Mouse (Mus musculus): ENCODE results near the gene Pin1. TPM values are rescaled to one million over a fixed set of nuclear protein-coding genes. Genes with fewer than 3 reads are reported as not detected.

The Pin1 gene
- polyA plus RNA-seq, 1 experiment from 2014 or later = 66.4 TPM

GRCm38 (mm10) chr9:20697466-20697865, 45.6 kb downstream of the Pin1 start:
- H3K4me3 ChIP-seq (ENCODE audit: low read depth, low read length) = no peak overlapping the region
- H3K9me3 ChIP-seq (ENCODE audit: control insufficient read depth, low read length) = no peaks in the 10 kb centered on the region
- no peak overlapping the region for H3K4me2 ChIP-seq (ENCODE audit: low read depth, severe bottlenecking)
- no peak overlapping the region for H3K9ac ChIP-seq (ENCODE audit: low read length)
- DNase-seq (ENCODE audit: low spot score) = no peak
- H3K27me3 ChIP-seq (ENCODE audit: control insufficient read depth, insufficient read depth, low read length) = peaks cover 5% of the 10 kb centered on the region; the same call in 1 of the 2 replicates
- H3K27ac ChIP-seq (replicated peaks; ENCODE audit: low read depth, low read length) = no peak overlapping the region
- no peaks in the 10 kb centered on the region for H3K36me3 ChIP-seq (ENCODE audit: control insufficient read depth, insufficient read depth, low read length)
- 46% methylated on average over 8 of the region's 8 CpGs for WGBS
- no peaks in the 10 kb centered on the region for H3K4me1 ChIP-seq (ENCODE audit: control insufficient read depth, insufficient read depth, low read length)
- ATAC-seq (ENCODE audit: insufficient number of reproducible peaks, low FRiP score, low TSS enrichment, low read depth) = no peak

- no peaks in the 10 kb centered on the region for H3K9me3 ChIP-seq (ENCODE audit: control insufficient read depth, low read length)
- no peak overlapping the region for H3K4me3 ChIP-seq (ENCODE audit: low read depth, low read length)
- no peak for DNase-seq (ENCODE audit: low spot score)
- H3K4me2 ChIP-seq (ENCODE audit: low read depth, severe bottlenecking) = no peak overlapping the region
- no peak overlapping the region for H3K27ac ChIP-seq (replicated peaks; ENCODE audit: low read depth, low read length)
- no peaks in the 10 kb centered on the region for H3K27me3 ChIP-seq (ENCODE audit: control insufficient read depth, insufficient read depth, low read length)
- no peak for ATAC-seq (ENCODE audit: insufficient number of reproducible peaks, low FRiP score, low TSS enrichment, low read depth)
- no peaks in the 10 kb centered on the region for H3K36me3 ChIP-seq (ENCODE audit: control insufficient read depth, insufficient read depth, low read length)
- WGBS = 81% methylated on average over 8 of the region's 8 CpGs
- H3K4me1 ChIP-seq (ENCODE audit: control insufficient read depth, insufficient read depth, low read length) = no peaks in the 10 kb centered on the region
- H3K9ac ChIP-seq (ENCODE audit: low read length) = no peak overlapping the region
These were observed 52.0 kb downstream of the Pin1 start for GRCm38 (mm10) chr9:20703832-20704380.

- DNase-seq (ENCODE audit: low spot score) (no peak), ATAC-seq (ENCODE audit: insufficient number of reproducible peaks, low FRiP score, low TSS enrichment, low read depth) (no peak)
- H3K9ac ChIP-seq (ENCODE audit: low read length) = no peak overlapping the region
- no peak overlapping the region for H3K4me2 ChIP-seq (ENCODE audit: low read depth, severe bottlenecking)
- H3K36me3 ChIP-seq (ENCODE audit: control insufficient read depth, insufficient read depth, low read length) = no peaks in the 10 kb centered on the region
- no peaks in the 10 kb centered on the region for H3K27me3 ChIP-seq (ENCODE audit: control insufficient read depth, insufficient read depth, low read length)
- H3K4me3 ChIP-seq (ENCODE audit: low read depth, low read length) = no peak overlapping the region
- no peak overlapping the region for H3K27ac ChIP-seq (replicated peaks; ENCODE audit: low read depth, low read length)
- H3K9me3 ChIP-seq (ENCODE audit: control insufficient read depth, low read length) = no peaks in the 10 kb centered on the region
- no peaks in the 10 kb centered on the region for H3K4me1 ChIP-seq (ENCODE audit: control insufficient read depth, insufficient read depth, low read length)
These were observed 53.5 kb downstream of the Pin1 start for GRCm38 (mm10) chr9:20705420-20705819.

- no peaks in the 10 kb centered on the region for H3K4me1 ChIP-seq (ENCODE audit: control insufficient read depth, insufficient read depth, low read length)
- no peak overlapping the region for H3K4me3 ChIP-seq (ENCODE audit: low read depth, low read length)
- no peaks in the 10 kb centered on the region for H3K27me3 ChIP-seq (ENCODE audit: control insufficient read depth, insufficient read depth, low read length)
- H3K36me3 ChIP-seq (ENCODE audit: control insufficient read depth, insufficient read depth, low read length) = no peaks in the 10 kb centered on the region
- H3K9me3 ChIP-seq (ENCODE audit: control insufficient read depth, low read length) = no peaks in the 10 kb centered on the region
- 20% methylated on average over 4 of the region's 4 CpGs for WGBS
- ATAC-seq (ENCODE audit: insufficient number of reproducible peaks, low FRiP score, low TSS enrichment, low read depth) (no peak), DNase-seq (ENCODE audit: low spot score) (no peak)
- H3K4me2 ChIP-seq (ENCODE audit: low read depth, severe bottlenecking) = no peak overlapping the region
- no peak overlapping the region for H3K9ac ChIP-seq (ENCODE audit: low read length)
- H3K27ac ChIP-seq (replicated peaks; ENCODE audit: low read depth, low read length) = no peak overlapping the region
These were observed 54.1 kb downstream of the Pin1 start for GRCm38 (mm10) chr9:20705981-20706380.

- Histone ChIP-seq H3K9ac (ENCODE audit: low read length) (no peak overlapping the region), H3K4me3 (ENCODE audit: low read depth, low read length) (no peak overlapping the region), H3K27ac (replicated peaks; ENCODE audit: low read depth, low read length) (no peak overlapping the region), H3K4me2 (ENCODE audit: low read depth, severe bottlenecking) (no peak overlapping the region), H3K27me3 (ENCODE audit: control insufficient read depth, insufficient read depth, low read length) (no peaks in the 10 kb centered on the region), H3K9me3 (ENCODE audit: control insufficient read depth, low read length) (no peaks in the 10 kb centered on the region), H3K4me1 (ENCODE audit: control insufficient read depth, insufficient read depth, low read length) (no peaks in the 10 kb centered on the region), H3K36me3 (ENCODE audit: control insufficient read depth, insufficient read depth, low read length) (no peaks in the 10 kb centered on the region)
- no peak for ATAC-seq (ENCODE audit: insufficient number of reproducible peaks, low FRiP score, low TSS enrichment, low read depth)
- no peak for DNase-seq (ENCODE audit: low spot score)
- 82% methylated on average over 3 of the region's 3 CpGs for WGBS
These were observed 58.6 kb downstream of the Pin1 start for GRCm38 (mm10) chr9:20710471-20710870.

GRCm38 (mm10) chr9:20712934-20713477, 61.1 kb downstream of the Pin1 start:
- H3K9me3 ChIP-seq (ENCODE audit: control insufficient read depth, low read length) = no peaks in the 10 kb centered on the region
- no peaks in the 10 kb centered on the region for H3K4me1 ChIP-seq (ENCODE audit: control insufficient read depth, insufficient read depth, low read length)
- WGBS = 71% methylated on average over 5 of the region's 5 CpGs
- no peaks in the 10 kb centered on the region for H3K27me3 ChIP-seq (ENCODE audit: control insufficient read depth, insufficient read depth, low read length)
- no peak overlapping the region for H3K4me3 ChIP-seq (ENCODE audit: low read depth, low read length)
- no peak for DNase-seq (ENCODE audit: low spot score)
- H3K36me3 ChIP-seq (ENCODE audit: control insufficient read depth, insufficient read depth, low read length) = no peaks in the 10 kb centered on the region
- ATAC-seq (ENCODE audit: insufficient number of reproducible peaks, low FRiP score, low TSS enrichment, low read depth) = no peak
- H3K27ac ChIP-seq (replicated peaks; ENCODE audit: low read depth, low read length) = no peak overlapping the region
- H3K4me2 ChIP-seq (ENCODE audit: low read depth, severe bottlenecking) = no peak overlapping the region; the same call in 1 of the 2 replicates
- no peak overlapping the region for H3K9ac ChIP-seq (ENCODE audit: low read length)

- no peak overlapping the region; the same call in 1 of the 2 replicates for H3K4me2 ChIP-seq (ENCODE audit: low read depth, severe bottlenecking)
- H3K4me1 ChIP-seq (ENCODE audit: control insufficient read depth, insufficient read depth, low read length) = no peaks in the 10 kb centered on the region
- H3K27ac ChIP-seq (replicated peaks; ENCODE audit: low read depth, low read length) = no peak overlapping the region
- no peaks in the 10 kb centered on the region for H3K9me3 ChIP-seq (ENCODE audit: control insufficient read depth, low read length)
- WGBS = 36% methylated on average over 11 of the region's 11 CpGs
- ATAC-seq (ENCODE audit: insufficient number of reproducible peaks, low FRiP score, low TSS enrichment, low read depth) (no peak), DNase-seq (ENCODE audit: low spot score) (no peak)
- H3K4me3 ChIP-seq (ENCODE audit: low read depth, low read length) = no peak overlapping the region
- no peak overlapping the region for H3K9ac ChIP-seq (ENCODE audit: low read length)
- H3K27me3 ChIP-seq (ENCODE audit: control insufficient read depth, insufficient read depth, low read length) = no peaks in the 10 kb centered on the region
- H3K36me3 ChIP-seq (ENCODE audit: control insufficient read depth, insufficient read depth, low read length) = no peaks in the 10 kb centered on the region
These were observed 61.6 kb downstream of the Pin1 start for GRCm38 (mm10) chr9:20713478-20713987.

GRCm38 (mm10) chr9:20715332-20715731, 63.4 kb downstream of the Pin1 start:
- Histone ChIP-seq H3K36me3 (ENCODE audit: control insufficient read depth, insufficient read depth, low read length) (no peaks in the 10 kb centered on the region), H3K4me1 (ENCODE audit: control insufficient read depth, insufficient read depth, low read length) (no peaks in the 10 kb centered on the region), H3K9ac (ENCODE audit: low read length) (no peak overlapping the region), H3K27me3 (ENCODE audit: control insufficient read depth, insufficient read depth, low read length) (no peaks in the 10 kb centered on the region), H3K9me3 (ENCODE audit: control insufficient read depth, low read length) (peaks cover under 1% of the 10 kb centered on the region; the same call in 1 of the 2 replicates), H3K27ac (replicated peaks; ENCODE audit: low read depth, low read length) (no peak overlapping the region), H3K4me2 (ENCODE audit: low read depth, severe bottlenecking) (no peak overlapping the region), H3K4me3 (ENCODE audit: low read depth, low read length) (no peak overlapping the region)
- DNase-seq (ENCODE audit: low spot score) (no peak), ATAC-seq (ENCODE audit: insufficient number of reproducible peaks, low FRiP score, low TSS enrichment, low read depth) (no peak)
- WGBS = 69% methylated on average over 7 of the region's 7 CpGs

Measured in limb, embryonic 11.5 days (tissue).